Mouse (Mus musculus) skeletal muscle tissue, postnatal 0 days (tissue): Measurements from ENCODE around the gene Gm38100. TPM values are rescaled to one million over a fixed set of nuclear protein-coding genes. Genes with fewer than 3 reads are reported as not detected.

ENCODE experiments used
- polyA plus RNA-seq: library from polyadenylated mRNA; unstranded; fragments of >200 nt; fragmentation: Nextera tagmentation; extraction: Ambion mirVana; gene quantifications from 2 replicates; pipeline ENCODE4 v1.2.1, GENCODE M21; 2015

Gm38100 gene
- not detected in 2 replicates for polyA plus RNA-seq

DNA sequence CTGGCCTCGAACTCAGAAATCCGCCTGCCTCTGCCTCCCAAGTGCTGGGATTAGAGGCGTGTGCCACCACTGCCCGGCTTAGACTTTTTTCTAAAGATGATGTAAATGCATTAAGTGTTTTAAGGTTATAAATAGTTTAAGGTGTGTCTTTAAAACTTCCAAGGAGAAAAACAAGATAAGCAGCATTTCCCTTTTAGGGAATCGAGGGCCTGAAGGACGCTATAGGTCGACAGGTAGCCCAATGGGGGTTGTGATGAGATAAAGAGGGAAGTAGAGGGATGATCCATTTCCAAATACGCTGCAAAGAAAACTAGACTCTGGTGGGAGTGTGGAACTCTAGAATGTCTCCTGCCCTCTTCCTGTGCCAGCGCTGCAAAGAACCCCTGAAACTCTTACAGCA, at the start of gene Gm38100:
Gm38100 (plus strand) TSS at position 301 of the 400 bp plus-strand sequence.

DNA sequence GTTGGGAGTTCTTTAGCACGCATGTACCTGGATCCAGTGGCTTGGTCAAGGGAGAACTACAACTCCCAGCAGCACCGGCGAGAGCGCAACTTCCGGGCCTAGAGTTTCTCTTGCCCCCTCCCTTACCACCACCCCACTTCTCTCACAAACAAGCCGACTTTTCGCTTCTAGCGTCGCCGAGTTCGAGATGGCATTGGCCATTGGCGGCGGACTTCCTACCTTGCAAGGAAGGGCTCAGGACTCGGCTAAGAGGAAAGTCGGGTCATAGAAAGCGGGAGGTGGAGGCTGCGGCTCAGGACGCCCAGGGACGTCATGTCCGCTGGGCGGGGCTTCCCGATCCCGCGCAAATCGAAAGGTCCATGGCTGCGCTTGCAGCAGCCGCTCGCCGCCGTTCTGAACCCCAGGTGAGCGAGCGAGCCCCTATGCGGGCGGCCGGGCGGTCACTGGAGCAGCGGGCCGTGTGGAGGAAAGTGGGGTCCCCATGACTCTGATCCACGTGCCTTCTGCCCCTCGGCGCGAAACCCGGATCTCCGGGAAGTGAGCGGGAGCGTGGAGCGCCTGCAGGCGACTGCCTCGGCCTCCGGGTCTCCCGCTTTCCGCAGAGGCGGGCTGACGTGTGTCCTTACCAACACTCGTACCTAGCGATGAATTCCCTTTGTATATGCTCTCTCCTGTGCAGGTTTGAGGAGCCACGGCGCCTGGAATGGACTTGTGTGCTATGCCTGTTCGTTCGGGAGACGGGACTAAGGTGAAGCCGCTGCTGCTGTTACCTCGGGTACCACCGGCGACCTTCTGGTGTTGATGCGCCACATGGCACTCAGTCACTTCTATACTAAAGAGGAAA, 39.5 kb upstream of the Gm38100 start, which contains the start of gene Exo1:
Exo1 (plus strand) TSS at position 129 of the 844 bp plus-strand sequence.

Other genes starting within 250 kb of the Gm38100 start
- gene Opn3, start 227.6 kb upstream of the Gm38100 start, polyA plus RNA-seq = 2.0 and 4.8 TPM in 2 replicates
- 0.67 and 1.0 TPM in 2 replicates for gene Chml, start 227.4 kb upstream of the Gm38100 start, polyA plus RNA-seq
- gene Wdr64, start 221.7 kb upstream of the Gm38100 start, polyA plus RNA-seq = not detected in 2 replicates
- gene Exo1, start 39.7 kb upstream of the Gm38100 start, polyA plus RNA-seq = 4.2 and 7.4 TPM in 2 replicates
- gene Rbm8a2, start 58.8 kb downstream of the Gm38100 start, polyA plus RNA-seq = 0.44 and 0.55 TPM in 2 replicates